Mouse (Mus musculus) CD8-positive naive resting alpha-beta T cell, adult 2 months (primary cell): ENCODE data around the gene Tgds.
A peak's percentile ranks its signal among the peaks of the same experiment; 100 is the strongest.
"Not testable (repeated sequence)": the region's sequence is repeated elsewhere in the genome, so short reads cannot be mapped to it uniquely, and the experiment has no call there.

Experiments used
- DNase-seq, 2 experiments: peaks; one replicate each; pipeline ENCODE4 v3.0.0; 2022; ENCODE audit warnings: low read depth in 2 of 2, low spot score in 2 of 2

Gene Tgds

GRCm38 (mm10) chr14:118132642-118132977 lies at the start of gene Tgds:
Gene Tgds, minus strand, starts transcription at chr14:118132755.
- DNase-seq = peak; percentile 88 to 95

GRCm38 (mm10) chr14:118180711-118181177 lies 48.2 kb upstream of the Tgds start:
- no peak for DNase-seq

- peak; percentile 39 to 58 for DNase-seq
Measured at GRCm38 (mm10) chr14:118180117-118180557, 47.6 kb upstream of the Tgds start.

- no peak for DNase-seq
Measured at GRCm38 (mm10) chr14:118179701-118180100, 47.1 kb upstream of the Tgds start.

- no peak for DNase-seq
Measured at GRCm38 (mm10) chr14:118179251-118179650, 46.7 kb upstream of the Tgds start.

- DNase-seq = no peak
Measured at GRCm38 (mm10) chr14:118175694-118176085, 43.1 kb upstream of the Tgds start.

GRCm38 (mm10) chr14:118175071-118175693 lies 42.6 kb upstream of the Tgds start:
- DNase-seq = no peak

GRCm38 (mm10) chr14:118173590-118174203 lies 41.1 kb upstream of the Tgds start:
- peak; percentile 50 to 56 for DNase-seq

- no peak for DNase-seq
Measured at GRCm38 (mm10) chr14:118168776-118169175, 36.2 kb upstream of the Tgds start.

- no peak for DNase-seq
Measured at GRCm38 (mm10) chr14:118162640-118163039, 30.1 kb upstream of the Tgds start.

GRCm38 (mm10) chr14:118161751-118162150 lies 29.2 kb upstream of the Tgds start:
- no peak for DNase-seq

- DNase-seq = peak; percentile 67 to 69
Measured at GRCm38 (mm10) chr14:118157146-118157545, 24.6 kb upstream of the Tgds start.

GRCm38 (mm10) chr14:118156740-118157139 lies 24.2 kb upstream of the Tgds start:
- DNase-seq = no peak

- DNase-seq = not testable (repeated sequence)
Measured at GRCm38 (mm10) chr14:118156056-118156455, 23.5 kb upstream of the Tgds start.

- DNase-seq = no peak
Measured at GRCm38 (mm10) chr14:118152294-118152651, 19.7 kb upstream of the Tgds start.

GRCm38 (mm10) chr14:118151651-118152293 lies 19.2 kb upstream of the Tgds start:
- DNase-seq = no peak

GRCm38 (mm10) chr14:118150656-118151551 lies 18.3 kb upstream of the Tgds start:
- DNase-seq = no peak

- DNase-seq = no peak
Measured at GRCm38 (mm10) chr14:118148554-118148953, 16.0 kb upstream of the Tgds start.

- no peak for DNase-seq
Measured at GRCm38 (mm10) chr14:118148046-118148445, 15.5 kb upstream of the Tgds start.

- no peak for DNase-seq
Measured at GRCm38 (mm10) chr14:118142283-118142682, 9.7 kb upstream of the Tgds start.

- peak in 1 of 2 experiments; percentile 20 for DNase-seq
Measured at GRCm38 (mm10) chr14:118137487-118137886, 4.9 kb upstream of the Tgds start.
